Mouse (Mus musculus) cerebellum, adult 11 months (tissue): ENCODE measurements around the gene Oxnad1.
A peak's percentile ranks its signal among the peaks of the same experiment; 100 is the strongest.
"Not testable (repeated sequence)": the region's sequence is repeated elsewhere in the genome, so short reads cannot be mapped to it uniquely, and the experiment has no call there.

Experiments
- DNase-seq: peaks from one replicate; pipeline ENCODE4 v3.0.0; 2022

The Oxnad1 gene

GRCm38 (mm10) chr14:32084761-32085485 is at the start of gene Oxnad1:
Gene Oxnad1, plus strand, starts transcription at chr14:32085374.
- DNase-seq = no peak

DNA sequence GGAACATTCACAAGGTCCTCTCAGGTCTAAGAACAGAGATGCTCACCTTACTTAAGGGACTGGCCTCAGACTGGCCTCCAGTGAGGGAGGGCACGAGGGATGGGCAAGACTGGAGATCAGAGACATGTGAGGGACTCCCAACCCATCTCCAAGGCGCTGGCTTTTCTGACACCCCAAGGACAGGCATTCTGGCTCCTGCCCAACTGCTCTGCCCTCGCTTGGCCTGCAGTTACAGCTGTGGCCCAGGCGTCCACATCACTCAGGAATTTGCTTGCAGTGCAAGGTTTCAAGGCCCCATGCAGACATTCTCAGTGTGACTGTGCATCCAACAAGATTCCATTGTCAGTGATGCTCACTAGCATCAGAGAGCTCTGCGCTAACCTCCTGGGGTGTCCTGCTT is 48.7 kb upstream of the Oxnad1 start:
- no peak for DNase-seq

GRCm38 (mm10) chr14:32037661-32038252 is 47.4 kb upstream of the Oxnad1 start:
- no peak for DNase-seq

GRCm38 (mm10) chr14:32042108-32042507 is 43.1 kb upstream of the Oxnad1 start:
- DNase-seq = no peak

- no peak for DNase-seq
Observed at GRCm38 (mm10) chr14:32046357-32046756, 38.8 kb upstream of the Oxnad1 start.

- no peak for DNase-seq
Observed at GRCm38 (mm10) chr14:32050171-32050570, 35.0 kb upstream of the Oxnad1 start.

GRCm38 (mm10) chr14:32053895-32054294 is 31.3 kb upstream of the Oxnad1 start:
- no peak for DNase-seq

GRCm38 (mm10) chr14:32054788-32055187 is 30.4 kb upstream of the Oxnad1 start:
- no peak for DNase-seq

GRCm38 (mm10) chr14:32055781-32056180 is 29.4 kb upstream of the Oxnad1 start:
- no peak for DNase-seq

DNA sequence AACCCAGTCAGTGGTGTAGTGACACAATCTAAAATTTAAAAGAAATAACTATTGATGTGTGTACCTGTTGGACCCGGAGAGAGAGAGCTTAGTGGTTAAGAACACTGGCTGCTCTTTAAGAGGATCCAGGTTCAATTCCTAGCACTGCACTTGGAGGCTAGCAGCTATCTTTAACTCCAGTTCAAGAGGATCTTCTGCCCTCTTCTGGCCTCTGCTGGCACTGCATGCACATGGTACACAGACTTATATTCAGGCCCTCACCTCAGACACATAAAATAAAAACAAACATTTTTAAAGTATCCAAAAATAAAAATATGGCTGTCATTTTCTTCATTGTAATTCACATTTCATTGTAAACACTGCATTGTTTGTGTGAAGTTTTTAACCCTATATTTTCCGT is 28.5 kb upstream of the Oxnad1 start:
- DNase-seq = no peak

DNA sequence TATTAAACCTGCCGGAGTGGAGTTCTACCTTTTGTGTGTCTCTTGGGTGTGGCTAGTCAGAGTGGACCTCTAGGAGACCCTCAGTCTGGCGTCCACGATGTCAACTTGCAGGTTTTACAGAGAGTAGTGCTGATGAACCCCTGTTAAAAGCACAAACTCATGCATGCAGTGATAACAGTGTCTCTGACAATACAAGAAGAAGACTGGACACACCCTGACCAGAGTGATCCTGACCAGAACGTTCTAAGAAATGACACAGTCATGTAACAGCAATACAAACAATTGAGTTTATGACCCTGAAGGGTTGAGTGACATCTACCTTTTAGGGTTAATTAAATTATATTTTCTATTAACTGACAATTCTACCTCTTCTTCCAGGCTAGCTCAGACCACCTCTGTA is 27.5 kb upstream of the Oxnad1 start:
- DNase-seq = no peak

DNA sequence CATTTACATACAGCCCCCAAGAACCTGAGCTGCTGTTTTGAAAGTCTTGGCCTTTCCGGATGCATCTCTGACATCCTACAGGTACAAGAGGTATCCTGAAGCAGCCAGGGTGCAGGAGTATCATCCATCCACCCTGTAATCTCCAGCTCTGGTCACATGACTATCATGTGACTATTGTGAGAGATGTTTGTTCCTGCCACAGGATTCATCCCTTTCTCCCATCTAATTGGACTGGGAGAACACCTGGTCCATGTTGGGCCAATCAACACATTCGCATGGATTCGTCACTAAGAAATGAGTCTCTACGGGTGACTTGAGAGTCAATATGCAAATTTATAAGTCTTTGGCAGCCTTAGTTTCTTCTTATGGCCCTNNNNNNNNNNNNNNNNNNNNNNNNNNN is 23.8 kb upstream of the Oxnad1 start:
- no peak for DNase-seq

GRCm38 (mm10) chr14:32072807-32073206 is 12.4 kb upstream of the Oxnad1 start:
- no peak for DNase-seq

DNA sequence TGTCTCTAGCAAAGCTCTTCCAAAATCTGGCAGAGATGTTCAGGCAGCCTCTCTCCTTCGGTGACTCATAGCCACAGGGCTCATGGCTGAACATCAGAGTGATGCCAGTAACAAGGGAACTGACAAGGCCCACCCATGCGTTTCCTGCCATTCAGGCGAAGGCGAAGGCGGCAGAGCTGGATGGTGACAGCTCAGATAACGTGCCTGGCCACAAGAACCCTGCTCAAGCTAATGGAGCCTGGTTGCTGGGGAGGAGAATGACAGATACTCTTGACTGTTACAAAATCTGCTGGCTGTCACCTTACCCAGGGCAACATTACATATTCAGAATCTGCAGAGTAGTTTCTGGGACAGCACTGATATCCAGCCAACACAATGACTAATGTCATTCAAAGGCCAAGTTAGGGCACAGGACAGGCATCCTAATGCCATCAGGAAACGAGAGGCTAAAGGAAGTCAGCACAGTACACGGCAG is 11.9 kb upstream of the Oxnad1 start:
- no peak for DNase-seq

DNA sequence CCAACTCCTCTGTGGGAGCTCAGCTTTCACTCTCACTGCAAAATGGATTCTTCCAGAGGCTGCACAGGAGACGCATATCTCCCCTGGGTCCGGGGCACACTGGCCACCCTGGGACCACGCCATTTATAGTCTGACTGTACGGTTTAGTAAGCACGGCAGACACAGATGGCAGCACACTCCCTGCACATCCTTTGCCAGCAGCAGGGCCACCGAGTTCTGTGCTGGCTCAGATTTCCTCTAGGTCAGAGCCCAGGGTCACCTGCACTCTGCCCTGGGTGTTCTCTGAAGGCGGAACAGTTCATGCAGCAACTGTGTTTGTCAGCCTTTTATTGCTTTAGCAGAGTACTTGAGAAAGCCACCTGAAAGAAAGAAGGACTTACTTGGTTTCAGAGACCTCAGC is 11.3 kb upstream of the Oxnad1 start:
- no peak for DNase-seq

DNA sequence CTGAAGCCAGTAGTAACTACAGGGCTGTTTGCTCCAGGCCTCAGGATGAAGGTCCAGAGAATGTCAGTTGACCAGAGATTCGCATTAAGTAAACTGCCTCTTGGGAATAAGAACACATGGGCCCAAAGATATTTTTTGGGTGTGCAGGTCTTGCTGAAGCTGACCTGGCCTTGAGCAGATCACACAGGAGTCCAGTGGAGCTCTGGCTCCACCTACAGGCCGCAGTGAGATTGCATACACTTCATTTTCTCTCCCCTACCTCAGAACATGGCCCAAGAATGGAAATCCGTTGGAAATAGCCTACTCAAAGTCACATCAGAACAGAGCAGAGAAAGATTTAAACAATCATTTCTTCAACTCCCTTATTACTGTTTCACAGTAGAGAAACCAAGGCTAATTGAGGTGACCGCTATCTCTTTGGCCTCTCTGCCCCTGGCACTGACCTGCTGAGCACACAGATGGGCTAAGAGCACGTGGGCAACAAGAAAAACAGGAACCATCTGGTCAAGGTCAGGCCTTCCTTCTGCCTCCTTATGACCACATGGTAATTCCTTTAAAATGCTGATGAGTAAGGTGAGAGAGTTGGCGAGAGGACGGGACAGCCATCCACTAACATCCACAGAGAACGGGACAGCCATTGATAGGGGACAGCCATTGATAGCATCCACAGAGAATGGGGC is 8.1 kb upstream of the Oxnad1 start:
- peak; percentile 80 for DNase-seq

DNA sequence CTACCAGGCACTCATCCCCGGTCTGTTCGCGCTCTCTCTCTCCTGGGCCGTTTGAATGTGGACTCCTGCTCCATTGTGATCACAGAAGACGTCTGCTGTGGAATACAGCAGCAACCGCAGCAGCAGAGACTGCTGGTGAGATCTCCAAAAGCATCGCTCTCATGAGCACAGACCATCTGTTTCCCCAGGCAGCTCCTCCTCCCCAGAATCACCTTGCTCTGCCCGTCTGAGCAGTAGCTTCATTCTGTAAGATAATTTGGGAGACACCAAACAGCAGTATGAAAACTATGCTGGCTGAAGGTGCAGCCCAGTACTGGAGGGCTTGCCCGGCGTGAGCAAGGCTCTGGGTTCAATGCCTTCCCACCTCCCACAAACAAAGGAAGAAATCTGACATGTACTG is 4.1 kb upstream of the Oxnad1 start:
- no peak for DNase-seq

- DNase-seq = no peak
Observed at GRCm38 (mm10) chr14:32082891-32083290, 2.3 kb upstream of the Oxnad1 start.

DNA sequence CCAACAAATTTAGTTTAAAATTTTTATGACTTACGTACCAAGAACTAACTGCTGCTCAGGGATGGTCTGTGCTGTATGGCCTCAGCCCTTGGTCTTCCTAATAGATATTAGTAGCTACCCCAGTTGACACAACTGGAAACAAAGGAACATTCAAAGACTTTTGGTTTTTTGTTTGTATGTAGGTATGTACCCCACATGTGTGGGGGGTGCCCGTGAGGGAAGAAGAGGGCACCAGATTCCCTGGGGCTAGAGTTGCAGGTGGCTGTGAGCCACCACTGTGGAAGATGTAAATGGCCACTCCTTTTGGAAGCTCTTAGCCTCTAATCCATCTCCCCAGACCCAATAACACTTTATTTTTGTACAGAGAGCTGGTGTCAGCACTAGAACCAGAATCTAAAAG is 1.7 kb upstream of the Oxnad1 start:
- DNase-seq = no peak

DNA sequence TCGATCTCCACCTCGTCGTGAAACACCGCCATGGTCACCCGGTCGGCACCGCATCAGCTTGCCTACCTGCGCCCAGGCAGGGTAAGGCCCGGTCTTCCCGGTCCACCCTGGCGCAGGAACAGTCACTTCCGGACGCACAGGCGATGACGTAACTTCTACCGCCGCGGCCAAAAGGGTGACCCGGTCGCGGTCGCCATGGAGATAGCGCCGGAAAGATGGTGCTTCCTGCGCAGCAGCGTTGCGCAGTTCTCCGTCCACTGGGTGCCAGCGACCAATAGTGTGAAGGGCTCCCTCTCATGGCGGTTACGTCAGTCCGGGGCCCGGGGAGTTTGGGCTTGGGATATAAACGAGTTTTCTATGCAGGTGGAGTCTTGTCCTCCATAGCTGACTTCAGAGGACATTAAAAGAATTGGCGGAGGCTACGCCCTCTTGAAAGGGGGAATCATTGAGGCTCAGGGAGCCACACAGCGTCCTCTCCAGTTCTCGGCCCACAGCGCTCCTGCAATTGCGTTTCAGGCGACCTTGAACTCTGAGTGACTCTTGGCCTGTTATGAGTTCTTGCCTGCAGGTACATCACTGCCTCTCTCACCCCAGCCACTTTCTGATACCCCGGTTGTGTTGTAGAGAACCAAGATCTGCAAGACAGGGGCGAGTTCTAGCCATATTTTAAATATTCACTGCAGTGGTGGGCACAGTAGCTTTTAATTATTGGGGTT is 470 bp downstream of the Oxnad1 start, which contains the start of gene Dph3:
TSS of gene Dph3 (minus strand) at position 244 of the 716 bp plus-strand sequence.
- DNase-seq = peak; percentile 99

GRCm38 (mm10) chr14:32086226-32086625 is 1.1 kb downstream of the Oxnad1 start:
- no peak for DNase-seq

DNA sequence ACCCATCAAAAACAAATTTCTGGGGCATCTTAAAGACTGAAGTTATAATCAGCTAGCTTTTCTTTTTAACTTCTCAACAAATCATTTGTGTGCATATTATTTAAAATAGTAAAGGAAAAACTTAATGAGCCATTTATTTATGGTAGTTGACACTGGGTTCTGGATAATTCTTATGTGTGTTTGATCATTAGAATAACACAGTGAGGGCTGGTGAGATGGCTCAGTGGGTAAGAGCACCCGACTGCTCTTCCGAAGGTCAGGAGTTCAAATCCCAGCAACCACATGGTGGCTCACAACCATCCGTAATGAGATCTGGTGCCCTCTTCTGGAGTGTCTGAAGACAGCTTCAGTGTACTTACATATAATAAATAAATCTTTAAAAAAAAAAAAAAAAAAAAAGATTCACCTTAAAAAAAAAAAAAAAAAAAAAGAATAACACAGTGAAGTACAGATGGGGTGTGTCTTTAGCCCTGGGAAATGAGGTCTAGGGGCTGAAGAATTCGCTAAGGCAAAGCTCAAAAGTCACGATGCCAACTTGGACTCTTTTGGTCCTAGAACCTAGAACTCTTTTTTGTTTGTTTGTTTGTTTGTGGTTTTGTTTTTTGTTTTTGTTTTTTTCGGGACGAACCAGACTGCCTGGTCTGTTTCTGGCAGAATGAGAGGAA is 2.5 kb downstream of the Oxnad1 start:
- not testable (repeated sequence) for DNase-seq

GRCm38 (mm10) chr14:32091124-32091523 is 6.0 kb downstream of the Oxnad1 start:
- no peak for DNase-seq
